Mouse (Mus musculus) liver, embryonic 14.5 days (tissue): Measurements from ENCODE around the gene Gm37240. TPM values are rescaled to one million over a fixed set of nuclear protein-coding genes. Genes with fewer than 3 reads are reported as not detected.
"Not testable (repeated sequence)": the region's sequence is repeated elsewhere in the genome, so short reads cannot be mapped to it uniquely, and the experiment has no call there.

Experiments used
- ATAC-seq: fragments of 200-750 bp; cut with Nextera tagmentation; 2 replicates; pipeline ENCODE4 v1.8.0; 2017; ENCODE audit warnings: moderate number of reproducible peaks, mild to moderate bottlenecking, moderate library complexity; ENCODE audit not compliant: insufficient read depth
- DNase-seq, 3 experiments: peaks; one replicate each; pipeline ENCODE4 v3.0.0-alpha.2; 2012 to 2013; ENCODE audit warnings: low read depth in 3 of 3, low spot score in 3 of 3
- H3K27ac ChIP-seq: fragments of 300-500 bp; sonication (generic); 2 replicates; pipeline ENCODE4 v1.5.1; 2014; ENCODE audit warnings: moderate library complexity, mild to moderate bottlenecking, control low read depth, inconsistent platforms
- H3K27me3 ChIP-seq: fragments of 300-500 bp; sonication (generic); 2 replicates; pipeline ENCODE4 v1.6.1; 2014; ENCODE audit warnings: mild to moderate bottlenecking, low read length, moderate library complexity; ENCODE audit not compliant: control insufficient read depth, insufficient read depth
- H3K36me3 ChIP-seq: fragments of 300-500 bp; sonication (generic); replicated peaks from 2 replicates; pipeline ENCODE4 v1.6.1; 2014; ENCODE audit warnings: low read depth; ENCODE audit not compliant: control insufficient read depth, insufficient read depth
- H3K4me1 ChIP-seq, 2 experiments: fragments of 200-500 bp in 1 of 2; fragments of 300-500 bp in 1 of 2; sonication (generic) in 1 of 2; replicated peaks; 2 replicates each; pipeline ENCODE4 v1.6.1; 2012 to 2014; ENCODE audit warnings: antibody characterized with exemption in 1 of 2, inconsistent platforms in 1 of 2, low read length in 1 of 2; ENCODE audit not compliant: control insufficient read depth in 2 of 2, insufficient read depth in 2 of 2
- H3K4me2 ChIP-seq: fragments of 300-500 bp; sonication (generic); 2 replicates; pipeline ENCODE4 v1.6.1; 2014; ENCODE audit warnings: low read depth, mild to moderate bottlenecking, control low read depth, moderate library complexity
- H3K4me3 ChIP-seq, 2 experiments: fragments of 200-500 bp in 1 of 2; fragments of 300-500 bp in 1 of 2; sonication (generic) in 1 of 2; 2 replicates each; pipeline ENCODE4 v1.5.1; 2012 to 2014; ENCODE audit warnings: low read depth in 2 of 2, low read length in 2 of 2, mild to moderate bottlenecking in 2 of 2, control low read depth in 1 of 2, inconsistent platforms in 1 of 2, moderate library complexity in 1 of 2; ENCODE audit not compliant: insufficient read depth in 1 of 2
- H3K9ac ChIP-seq: fragments of 300-500 bp; sonication (generic); replicated peaks from 2 replicates; pipeline ENCODE4 v1.6.1; 2014; ENCODE audit warnings: mild to moderate bottlenecking, control low read depth, moderate library complexity
- H3K9me3 ChIP-seq: fragments of 300-500 bp; sonication (generic); 2 replicates; pipeline ENCODE4 v1.6.1; 2016; ENCODE audit warnings: low read length, mixed read lengths; ENCODE audit not compliant: control insufficient read depth
- CTCF ChIP-seq: IDR thresholded peaks from 2 replicates; pipeline ENCODE4 v1.5.1; 2016; ENCODE audit warnings: antibody characterized with exemption, low read depth, control low read depth
- EP300 ChIP-seq: IDR thresholded peaks from 2 replicates; pipeline ENCODE4 v1.6.1; 2016; ENCODE audit warnings: antibody characterized with exemption, low read depth
- WGBS: fragments of 180-500 bp; shearing (Covaris S2); extraction: QIAGEN DNeasy Blood & Tissue Kit; methylation state at CpG from one replicate; pipeline ENCODE4 v1.1.7; 2014; ENCODE audit not compliant: insufficient replicate concordance; 5-methylcytosine and 5-hydroxymethylcytosine counted together
- polyA plus RNA-seq, 2 experiments: library from polyadenylated mRNA; depleted of rRNA in 1 of 2; stranded (reverse) in 1 of 2; unstranded in 1 of 2; fragments of >200 nt; fragmentation: Nextera tagmentation in 1 of 2; extraction: Ambion mirVana in 1 of 2; gene quantifications; 2 replicates each; pipeline versions ENCODE4 v1.2.1 to v1.2.3; 2012 to 2014

The Gm37240 gene
- polyA plus RNA-seq, 2 experiments, result 0.03 to 0.30 TPM

GRCm38 (mm10) chr3:84658872-84659271 is 1228.4 kb downstream of the Gm37240 start:
- H3K27me3 ChIP-seq, result no peaks in the 10 kb centered on the region
- no peak for DNase-seq
- H3K4me3 ChIP-seq, result no peak overlapping the region
- no peaks in the 10 kb centered on the region; the same call in 1 of the 2 replicates for H3K9me3 ChIP-seq
- no peak overlapping the region for H3K4me2 ChIP-seq
- WGBS, result 96% methylated on average over 2 of the region's 2 CpGs
- no peak for TF ChIP-seq EP300
- TF ChIP-seq CTCF, result peak; percentile 52
- no peak overlapping the region for H3K9ac ChIP-seq
- H3K4me1 ChIP-seq, result peaks cover 7 to 13% of the 10 kb centered on the region in 2 experiments; a peak in 3 of 4 replicates
- H3K36me3 ChIP-seq, result no peaks in the 10 kb centered on the region
- ATAC-seq, result no peak
- H3K27ac ChIP-seq, result no peak overlapping the region

DNA sequence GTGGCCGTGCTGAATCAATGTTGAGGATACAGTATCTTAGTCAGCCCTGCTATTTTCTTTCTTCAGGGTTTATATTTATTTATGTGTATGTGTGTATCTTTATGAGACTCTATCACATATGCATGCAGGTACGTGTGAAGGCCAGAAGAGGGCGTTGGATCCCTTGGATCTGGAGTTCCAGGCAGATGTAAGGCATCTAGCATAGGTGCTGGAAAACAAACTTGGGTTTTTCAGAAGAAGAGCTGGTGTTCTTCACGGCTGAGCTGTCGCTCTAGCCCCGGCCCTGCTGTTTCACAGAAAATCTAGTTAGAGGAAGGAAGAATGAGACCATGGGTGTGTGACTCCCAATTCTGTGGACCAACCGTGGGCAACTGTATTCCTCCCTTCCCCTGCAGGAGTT is 1229.3 kb downstream of the Gm37240 start:
- DNase-seq (no peak), ATAC-seq (no peak)
- Histone ChIP-seq H3K27me3 (no peaks in the 10 kb centered on the region), H3K4me2 (no peak overlapping the region), H3K4me3 (no peak overlapping the region), H3K36me3 (no peaks in the 10 kb centered on the region), H3K9me3 (no peaks in the 10 kb centered on the region; the same call in 1 of the 2 replicates), H3K27ac (no peak overlapping the region), H3K4me1 (peaks cover 12 to 18% of the 10 kb centered on the region in 2 experiments; a peak in 3 of 4 replicates), H3K9ac (no peak overlapping the region)
- TF ChIP-seq CTCF (no peak; the same call in 1 of the 2 replicates), EP300 (no peak)
- 62% methylated on average over 7 of the region's 7 CpGs for WGBS

DNA sequence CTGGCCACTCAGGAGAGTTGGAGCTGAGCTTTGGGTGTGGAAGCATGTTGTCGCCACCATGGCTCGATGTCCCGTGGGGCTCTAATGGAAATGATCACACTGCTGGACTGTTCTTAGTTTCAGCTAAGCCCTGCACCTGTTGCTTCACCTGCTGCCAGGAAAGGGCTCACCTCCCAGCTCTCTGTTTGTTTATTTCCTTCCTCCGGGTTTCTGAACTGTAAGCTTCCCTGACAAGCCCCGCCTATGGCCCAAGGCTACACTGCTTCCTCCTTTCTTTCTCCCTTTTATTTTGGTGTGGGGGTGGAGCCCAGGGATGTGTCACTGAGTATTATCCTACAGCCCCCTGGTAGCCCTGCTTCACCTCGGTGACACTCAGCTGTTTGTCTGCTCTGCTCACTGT is 1230.1 kb downstream of the Gm37240 start:
- no peak for ATAC-seq
- Histone ChIP-seq H3K4me3 (no peak overlapping the region), H3K27me3 (no peaks in the 10 kb centered on the region), H3K4me2 (no peak overlapping the region), H3K9ac (no peak overlapping the region), H3K4me1 (peaks cover 12 to 22% of the 10 kb centered on the region in 2 experiments; a peak in 3 of 4 replicates), H3K9me3 (no peaks in the 10 kb centered on the region; the same call in 1 of the 2 replicates), H3K36me3 (no peaks in the 10 kb centered on the region), H3K27ac (no peak overlapping the region)
- no peak for DNase-seq
- TF ChIP-seq CTCF (no peak), EP300 (no peak)
- 33% methylated on average over 6 of the region's 6 CpGs for WGBS

DNA sequence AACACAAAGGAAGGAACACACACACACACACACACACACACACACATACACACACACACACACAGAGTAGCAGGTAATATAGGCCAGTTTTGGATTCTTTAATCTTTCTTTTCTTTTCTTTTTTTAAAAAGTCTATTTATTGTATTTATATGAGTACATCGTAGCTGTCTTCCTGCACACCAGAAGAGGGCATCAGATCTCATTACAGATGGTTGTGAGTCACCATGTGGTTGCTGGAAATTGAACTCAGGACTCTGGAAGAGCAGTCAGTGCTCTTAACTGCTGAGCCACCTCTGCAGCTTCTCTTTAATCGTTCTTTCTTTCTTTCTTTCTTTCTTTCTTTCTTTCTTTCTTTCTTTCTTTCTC is 1231.5 kb downstream of the Gm37240 start:
- DNase-seq, H3K27me3 ChIP-seq, H3K9me3 ChIP-seq, H3K36me3 ChIP-seq, H3K4me2 ChIP-seq, H3K27ac ChIP-seq, H3K9ac ChIP-seq, H3K4me3 ChIP-seq, ATAC-seq: not testable (repeated sequence)
- WGBS, result 77% methylated on average over 2 of the region's 2 CpGs
- peaks cover 12 to 22% of the 10 kb centered on the region in 2 experiments; a peak in 3 of 4 replicates for H3K4me1 ChIP-seq

DNA sequence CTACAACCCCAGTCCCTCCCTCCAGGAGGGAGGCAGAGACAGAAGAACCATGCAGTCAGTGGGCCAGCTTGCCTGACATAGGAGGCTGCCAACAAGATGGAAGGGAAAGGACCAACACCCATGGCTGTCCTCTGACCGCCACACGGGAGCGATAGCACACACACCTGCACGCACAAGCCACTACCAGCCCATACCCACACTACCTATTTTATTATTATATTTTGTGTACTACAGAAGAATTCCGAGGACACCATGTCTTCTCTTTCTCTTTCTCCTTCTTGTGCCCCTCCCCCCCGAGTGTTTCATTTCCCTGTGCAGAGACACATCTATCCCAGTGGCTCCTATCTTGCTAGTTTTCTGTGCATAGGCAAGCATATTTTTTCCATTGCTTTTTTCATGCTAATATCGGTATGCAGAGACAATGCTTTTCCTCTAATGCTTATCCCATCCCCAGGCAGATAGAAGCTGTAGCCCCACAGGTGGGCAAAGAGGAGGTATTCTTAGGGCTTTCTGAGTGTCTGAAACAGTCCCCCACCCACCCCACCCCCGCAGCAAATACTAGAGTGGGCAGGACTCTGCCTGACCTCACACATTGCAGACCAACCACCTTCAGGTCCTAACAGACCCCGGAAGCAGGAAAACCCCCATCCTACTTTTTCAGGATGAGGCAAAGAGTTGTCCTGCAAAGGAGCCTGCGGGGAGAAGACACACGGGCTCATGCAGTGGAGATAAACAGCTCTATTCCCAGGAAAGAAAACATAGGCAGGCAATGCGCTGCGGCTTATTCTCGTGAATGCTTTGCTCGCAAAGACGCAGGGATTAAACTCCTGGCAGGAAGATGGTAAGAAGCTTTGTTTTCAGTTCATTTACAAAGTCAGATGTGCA is 1232.2 kb downstream of the Gm37240 start:
- no peaks in the 10 kb centered on the region for H3K27me3 ChIP-seq
- peaks cover 12 to 22% of the 10 kb centered on the region in 2 experiments; a peak in 3 of 4 replicates for H3K4me1 ChIP-seq
- no peaks in the 10 kb centered on the region; the same call in 1 of the 2 replicates for H3K9me3 ChIP-seq
- H3K9ac ChIP-seq, result no peak overlapping the region
- peak overlapping the region; percentile 77 for H3K4me2 ChIP-seq
- H3K36me3 ChIP-seq, result no peaks in the 10 kb centered on the region
- H3K27ac ChIP-seq, result no peak overlapping the region
- 39% methylated on average over 16 of the region's 16 CpGs for WGBS
- TF ChIP-seq CTCF, result no peak
- no peak for TF ChIP-seq EP300
- DNase-seq (no peak), ATAC-seq (no peak)
- peak overlapping the region in 1 of 2 experiments; percentile 29; a peak in 1 of 4 replicates for H3K4me3 ChIP-seq
